Mouse (Mus musculus) lung, postnatal 10 days (tissue): ENCODE results near the gene Wbp2.
"Not testable (repeated sequence)": the region's sequence is repeated elsewhere in the genome, so short reads cannot be mapped to it uniquely, and the experiment has no call there.

ENCODE experiments used
- DNase-seq: peaks from one replicate; pipeline ENCODE4 v3.0.0; 2021

Wbp2 gene

GRCm38 (mm10) chr11:116086258-116087193 is at the start of gene Wbp2:
Wbp2 (minus strand) TSS chr11:116086995.
- peak; percentile 99 for DNase-seq

GRCm38 (mm10) chr11:116134171-116134570 is 47.4 kb upstream of the Wbp2 start:
- no peak for DNase-seq

GRCm38 (mm10) chr11:116133497-116133896 is 46.7 kb upstream of the Wbp2 start:
- peak; percentile 17 for DNase-seq

- DNase-seq = peak; percentile 31
Measured at GRCm38 (mm10) chr11:116132366-116133333, 45.9 kb upstream of the Wbp2 start.

GRCm38 (mm10) chr11:116131349-116132170 is 44.8 kb upstream of the Wbp2 start:
- DNase-seq = peak; percentile 16

- peak; percentile 95 for DNase-seq
Measured at GRCm38 (mm10) chr11:116130488-116131205, 43.9 kb upstream of the Wbp2 start, which contains the start of gene Trim65. Trim65 (minus strand) TSS chr11:116131128.

- DNase-seq = peak; percentile 27
Measured at GRCm38 (mm10) chr11:116129993-116130487, 43.2 kb upstream of the Wbp2 start.

GRCm38 (mm10) chr11:116129091-116129790 is 42.4 kb upstream of the Wbp2 start:
- DNase-seq = no peak

GRCm38 (mm10) chr11:116127986-116128385 is 41.2 kb upstream of the Wbp2 start:
- DNase-seq = peak; percentile 21

GRCm38 (mm10) chr11:116127156-116127980 is 40.6 kb upstream of the Wbp2 start, which contains the start of gene Trim47:
Trim47 (minus strand) TSS chr11:116127210.
- DNase-seq = peak; percentile 95

GRCm38 (mm10) chr11:116126261-116126660 is 39.5 kb upstream of the Wbp2 start:
- no peak for DNase-seq

GRCm38 (mm10) chr11:116121731-116122245 is 35.0 kb upstream of the Wbp2 start:
- not testable (repeated sequence) for DNase-seq

GRCm38 (mm10) chr11:116117819-116118218 is 31.0 kb upstream of the Wbp2 start:
- peak; percentile 36 for DNase-seq

- no peak for DNase-seq
Measured at GRCm38 (mm10) chr11:116117241-116117640, 30.4 kb upstream of the Wbp2 start.

- peak; percentile 27 for DNase-seq
Measured at GRCm38 (mm10) chr11:116111611-116112203, 24.9 kb upstream of the Wbp2 start.

GRCm38 (mm10) chr11:116111067-116111466 is 24.3 kb upstream of the Wbp2 start:
- DNase-seq = no peak

GRCm38 (mm10) chr11:116110540-116110939 is 23.7 kb upstream of the Wbp2 start:
- peak; percentile 61 for DNase-seq

GRCm38 (mm10) chr11:116110131-116110530 is 23.3 kb upstream of the Wbp2 start:
- peak; percentile 89 for DNase-seq
